Mouse (Mus musculus) layer of hippocampus, adult 2 months (tissue): Measurements from ENCODE around the gene Nccrp1. TPM values are rescaled to one million over a fixed set of nuclear protein-coding genes. Genes with fewer than 3 reads are reported as not detected.

Experiments
- DNase-seq, 2 experiments: peaks; one replicate each; pipeline ENCODE4 v3.0.0; 2022; ENCODE audit warnings: low spot score in 2 of 2
- H3K27ac ChIP-seq: fragments of 200-600 bp; 2 replicates; pipeline ENCODE4 v1.8.1; 2022
- H3K4me3 ChIP-seq: fragments of 200-600 bp; 2 replicates; pipeline ENCODE4 v1.8.1; 2022; ENCODE audit warnings: mild to moderate bottlenecking
- CTCF ChIP-seq: fragments of 200-600 bp; conservative IDR thresholded peaks from 2 replicates; pipeline ENCODE4 v1.8.1; 2022; ENCODE audit warnings: antibody characterized with exemption, mild to moderate bottlenecking, moderate library complexity
- long read RNA-seq, 2 experiments: library from polyadenylated mRNA; stranded (forward); transcript quantifications; one replicate each; pipeline ENCODE4 v2.0.0; 2021; ENCODE audit warnings: borderline mapping rate in 2 of 2
- total RNA-seq, 2 experiments: library from RNA; stranded (reverse); gene quantifications; 2 replicates each; pipeline ENCODE4 v1.2.3; 2021

Gene Nccrp1
- under 1 TPM; 0.23 to 0.47 TPM for total RNA-seq
- long read RNA-seq, experiment 1 = 0 reads
- long read RNA-seq, experiment 2 = 0 reads

GRCm38 (mm10) chr7:28547154-28547553 is at the start of gene Nccrp1:
Gene Nccrp1 (minus strand): TSS chr7:28547254.
- Histone ChIP-seq H3K4me3 (peak within 1 kb of the TSS; percentile 20; the same call in 1 of the 2 replicates), H3K27ac (no peak within 1 kb of the TSS)
- DNase-seq = no peak
- no peak for TF ChIP-seq CTCF

- H3K27ac ChIP-seq = peak overlapping the region; percentile 88
- no peak for TF ChIP-seq CTCF
- DNase-seq = no peak
- no peak overlapping the region for H3K4me3 ChIP-seq
These were observed 48.8 kb upstream of the Nccrp1 start for GRCm38 (mm10) chr7:28595751-28596435.

- Histone ChIP-seq H3K27ac (peak overlapping the region; percentile 39), H3K4me3 (no peak overlapping the region)
- no peak for TF ChIP-seq CTCF
- DNase-seq = no peak
These were observed 46.4 kb upstream of the Nccrp1 start for GRCm38 (mm10) chr7:28593206-28594111.

GRCm38 (mm10) chr7:28591862-28592261 is 44.8 kb upstream of the Nccrp1 start:
- Histone ChIP-seq H3K4me3 (no peak overlapping the region), H3K27ac (no peak overlapping the region)
- no peak for TF ChIP-seq CTCF
- no peak for DNase-seq

GRCm38 (mm10) chr7:28587644-28588043 is 40.6 kb upstream of the Nccrp1 start:
- no peak for DNase-seq
- H3K4me3 ChIP-seq = no peak overlapping the region
- peak overlapping the region; percentile 68; the same call in 1 of the 2 replicates for H3K27ac ChIP-seq
- TF ChIP-seq CTCF = no peak

- Histone ChIP-seq H3K27ac (peak overlapping the region; percentile 68), H3K4me3 (no peak overlapping the region)
- no peak for TF ChIP-seq CTCF
- DNase-seq = no peak
These were observed 39.8 kb upstream of the Nccrp1 start for GRCm38 (mm10) chr7:28586663-28587411.

- no peak for TF ChIP-seq CTCF
- peak overlapping the region; percentile 91 for H3K27ac ChIP-seq
- DNase-seq = no peak
- no peak overlapping the region for H3K4me3 ChIP-seq
These were observed 37.9 kb upstream of the Nccrp1 start for GRCm38 (mm10) chr7:28585001-28585400.

GRCm38 (mm10) chr7:28584468-28584867 is 37.4 kb upstream of the Nccrp1 start:
- H3K27ac ChIP-seq = peak overlapping the region; percentile 91
- DNase-seq = no peak
- no peak for TF ChIP-seq CTCF
- no peak overlapping the region for H3K4me3 ChIP-seq

- TF ChIP-seq CTCF = no peak
- Histone ChIP-seq H3K4me3 (no peak overlapping the region), H3K27ac (peak overlapping the region; percentile 91)
- DNase-seq = peak in 1 of 2 experiments; percentile 42
These were observed 36.7 kb upstream of the Nccrp1 start for GRCm38 (mm10) chr7:28583570-28584344.

- peak in 1 of 2 experiments; percentile 48 for DNase-seq
- H3K27ac ChIP-seq = peak overlapping the region; percentile 91
- no peak overlapping the region for H3K4me3 ChIP-seq
- TF ChIP-seq CTCF = no peak
These were observed 35.8 kb upstream of the Nccrp1 start for GRCm38 (mm10) chr7:28582841-28583240.

GRCm38 (mm10) chr7:28581721-28582120 is 34.7 kb upstream of the Nccrp1 start:
- TF ChIP-seq CTCF = no peak
- peak overlapping the region; percentile 91 for H3K27ac ChIP-seq
- no peak overlapping the region for H3K4me3 ChIP-seq
- DNase-seq = no peak

GRCm38 (mm10) chr7:28579826-28580225 is 32.8 kb upstream of the Nccrp1 start:
- DNase-seq = no peak
- Histone ChIP-seq H3K27ac (no peak overlapping the region), H3K4me3 (no peak overlapping the region)
- no peak for TF ChIP-seq CTCF
